Mouse (Mus musculus): ENCODE measurements around the gene 1700066M21Rik. TPM values are rescaled to one million over a fixed set of nuclear protein-coding genes. Genes with fewer than 3 reads are reported as not detected.

Gene 1700066M21Rik
- polyA plus RNA-seq, 1 experiment from 2014 or later: 14.1 TPM

Other genes starting within 250 kb of the 1700066M21Rik start
- gene Maip1, start 28.7 kb downstream of the 1700066M21Rik start, polyA plus RNA-seq (2015; fragmentation: Nextera tagmentation; extraction: Ambion mirVana): 18.6 and 19.1 TPM in 2 replicates
- gene Tyw5, start 29.5 kb downstream of the 1700066M21Rik start, polyA plus RNA-seq (2015; fragmentation: Nextera tagmentation; extraction: Ambion mirVana): 20.1 and 25.4 TPM in 2 replicates